Mouse (Mus musculus) G1E (cell line): Measurements from ENCODE around the gene Tjp3.

Experiments used
- CTCF ChIP-seq: IDR thresholded peaks from 2 replicates; pipeline ENCODE4 v1.5.1; 2012; ENCODE audit warnings: low read depth, low read length, inconsistent platforms, mixed read lengths
- TAL1 ChIP-seq: conservative IDR thresholded peaks from 2 replicates; pipeline ENCODE4 v1.6.1; 2012; ENCODE audit warnings: low read depth, low read length, inconsistent platforms, mixed read lengths

GRCm38 (mm10) chr10:81288601-81289000 lies 2.8 kb downstream of the Tjp3 start:
- TF ChIP-seq TAL1 (no peak), CTCF (peak; percentile 61)
